Mouse (Mus musculus): ENCODE data around the gene Col9a2.

DNA sequence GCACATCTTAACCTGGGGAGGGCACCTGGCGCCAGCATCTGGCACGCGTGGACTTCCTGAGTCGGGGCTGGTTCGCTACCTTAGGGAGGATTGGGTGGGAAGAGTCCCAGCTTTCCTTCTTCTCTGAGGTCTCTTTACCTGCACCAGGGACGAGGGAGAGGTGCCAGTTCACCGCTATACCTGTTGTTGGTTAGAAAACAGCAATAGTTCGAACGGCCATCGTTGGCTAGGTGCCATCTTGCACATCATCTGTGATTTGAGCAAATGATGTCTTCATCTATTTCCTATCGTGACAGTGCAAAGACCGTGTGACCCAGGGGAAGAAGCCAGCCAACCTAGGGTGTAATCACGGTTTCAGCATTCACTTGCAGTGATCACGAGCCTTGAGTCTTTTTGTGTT lies 1.1 kb downstream of the Col9a2 start:
- TF ChIP-seq CTCF (IDR thresholded peaks at IDR 0.05; ENCODE audit: borderline replicate concordance, extremely low read depth, insufficient read depth, insufficient read length) (no peak), POLR2A (IDR thresholded peaks at IDR 0.05; ENCODE audit: borderline replicate concordance, extremely low read depth, insufficient read depth, insufficient read length, poor library complexity, severe bottlenecking) (no peak)
